Mouse (Mus musculus) spleen, adult 2 months (tissue): ENCODE results near the gene Adcy1. TPM values are rescaled to one million over a fixed set of nuclear protein-coding genes. Genes with fewer than 3 reads are reported as not detected.
A peak's percentile ranks its signal among the peaks of the same experiment; 100 is the strongest.

Experiments
- DNase-seq, 2 experiments: peaks; one replicate each; pipeline versions ENCODE4 v3.0.0 to v3.0.0-alpha.2; 2012 to 2021; ENCODE audit warnings: low spot score in 2 of 2, low read depth in 1 of 2
- H3K27ac ChIP-seq: fragments of 200-500 bp; 2 replicates; pipeline ENCODE4 v1.5.1; 2012; ENCODE audit warnings: low read length, inconsistent platforms; ENCODE audit not compliant: insufficient read depth
- H3K27me3 ChIP-seq: fragments of 200-500 bp; 2 replicates; pipeline ENCODE4 v1.6.1; 2012; ENCODE audit warnings: mild to moderate bottlenecking, moderate library complexity, low read length, inconsistent platforms; ENCODE audit not compliant: control insufficient read depth, insufficient read depth
- H3K36me3 ChIP-seq: fragments of 200-500 bp; 2 replicates; pipeline ENCODE4 v1.6.1; 2012; ENCODE audit warnings: mild to moderate bottlenecking, low read length, inconsistent platforms; ENCODE audit not compliant: control insufficient read depth, insufficient read depth
- H3K4me1 ChIP-seq: fragments of 200-500 bp; 2 replicates; pipeline ENCODE4 v1.6.1; 2011; ENCODE audit warnings: inconsistent platforms; ENCODE audit not compliant: control insufficient read depth, insufficient read depth, insufficient read length
- H3K4me3 ChIP-seq: fragments of 200-500 bp; 2 replicates; pipeline ENCODE4 v1.5.1; 2011; ENCODE audit warnings: mild to moderate bottlenecking, inconsistent platforms; ENCODE audit not compliant: insufficient read depth, insufficient read length; ENCODE audit errors: extremely low read depth
- CTCF ChIP-seq: fragments of 200-500 bp; IDR thresholded peaks from 2 replicates; pipeline ENCODE4 v1.5.1; 2011; ENCODE audit warnings: mild to moderate bottlenecking, inconsistent platforms; ENCODE audit not compliant: insufficient read depth, insufficient read length, insufficient replicate concordance; ENCODE audit errors: extremely low read depth
- POLR2A ChIP-seq: fragments of 200-500 bp; IDR thresholded peaks from 2 replicates; pipeline ENCODE4 v1.6.1; 2011; ENCODE audit warnings: low read depth, low read length, inconsistent platforms
- WGBS: fragments of 180-500 bp; shearing (Covaris S2); methylation state at CpG from one replicate; pipeline ENCODE4 v1.1.7; 2018; 5-methylcytosine and 5-hydroxymethylcytosine counted together
- polyA plus RNA-seq: library from polyadenylated mRNA; depleted of rRNA; stranded (reverse); fragments of >200 nt; gene quantifications from 2 replicates; pipeline ENCODE4 v1.2.3, GENCODE M21; 2012

The Adcy1 gene
- polyA plus RNA-seq, 1 experiment, result 1.2 TPM

DNA sequence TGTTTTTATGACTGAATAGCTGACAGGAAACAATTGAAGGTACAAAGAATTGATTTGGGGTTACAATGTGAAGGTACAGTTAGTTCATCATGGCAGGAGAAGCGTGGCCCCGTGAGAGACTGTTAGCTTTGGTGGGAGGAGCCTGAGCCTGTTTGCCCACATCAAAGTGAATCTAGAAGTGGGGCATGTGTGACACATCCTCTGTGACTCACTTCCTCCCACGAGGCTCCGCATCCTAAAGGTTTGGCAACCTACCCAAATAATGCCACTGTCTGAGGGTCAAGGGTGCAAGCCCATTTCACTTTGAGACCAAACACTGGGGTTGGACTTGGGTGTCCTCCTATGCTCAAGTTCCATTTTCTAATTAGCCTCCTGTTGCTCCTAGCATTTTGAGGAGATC, 81.9 kb downstream of the Adcy1 start:
- Histone ChIP-seq H3K4me1 (no peaks in the 10 kb centered on the region), H3K27ac (no peak overlapping the region), H3K36me3 (no peaks in the 10 kb centered on the region), H3K4me3 (no peak overlapping the region), H3K27me3 (no peaks in the 10 kb centered on the region)
- 8% methylated on average over 4 of the region's 4 CpGs for WGBS
- peak; percentile 14 to 18 for DNase-seq
- TF ChIP-seq CTCF (no peak), POLR2A (no peak)

GRCm38 (mm10) chr11:7147536-7147935, 84.2 kb downstream of the Adcy1 start:
- no peak for TF ChIP-seq POLR2A
- no peak for TF ChIP-seq CTCF
- Histone ChIP-seq H3K4me1 (no peaks in the 10 kb centered on the region), H3K27ac (no peak overlapping the region), H3K4me3 (no peak overlapping the region), H3K27me3 (no peaks in the 10 kb centered on the region), H3K36me3 (no peaks in the 10 kb centered on the region)
- WGBS, result 92% methylated on average over 8 of the region's 8 CpGs
- DNase-seq, result no peak

- no peaks in the 10 kb centered on the region for H3K4me1 ChIP-seq
Observed at GRCm38 (mm10) chr11:7147945-7148344, 84.7 kb downstream of the Adcy1 start.

GRCm38 (mm10) chr11:7149471-7149870, 86.2 kb downstream of the Adcy1 start:
- DNase-seq, result no peak
- TF ChIP-seq CTCF, result no peak
- no peak for TF ChIP-seq POLR2A
- 82% methylated on average over 7 of the region's 7 CpGs for WGBS
- Histone ChIP-seq H3K27me3 (no peaks in the 10 kb centered on the region), H3K4me1 (no peaks in the 10 kb centered on the region), H3K27ac (no peak overlapping the region), H3K4me3 (no peak overlapping the region), H3K36me3 (no peaks in the 10 kb centered on the region)

More at GRCm38 (mm10) chr11:7147945-7148344, 84.7 kb downstream of the Adcy1 start:
- no peak for DNase-seq
- Histone ChIP-seq H3K27me3 (no peaks in the 10 kb centered on the region), H3K4me3 (no peak overlapping the region), H3K36me3 (no peaks in the 10 kb centered on the region), H3K27ac (no peak overlapping the region)
- 77% methylated on average over 7 of the region's 7 CpGs for WGBS
- TF ChIP-seq CTCF (no peak), POLR2A (no peak)

DNA sequence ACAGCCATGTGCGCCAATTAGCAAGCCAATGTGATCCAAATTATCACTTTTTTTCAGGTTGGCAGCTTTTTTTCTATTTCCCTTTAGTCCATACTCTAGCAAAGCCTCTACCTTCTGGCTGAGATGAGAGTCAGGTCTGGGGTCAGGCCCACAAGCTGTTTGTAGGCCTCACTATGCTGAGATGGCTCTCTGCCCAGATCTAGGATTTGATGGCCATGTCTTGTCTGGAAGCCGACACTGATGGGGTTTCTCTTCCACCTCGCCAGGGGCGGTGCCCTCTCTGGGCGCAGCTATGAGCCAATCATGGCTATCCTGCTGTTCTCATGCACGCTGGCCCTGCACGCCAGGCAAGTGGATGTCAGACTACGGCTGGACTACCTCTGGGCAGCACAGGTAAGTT, 87.2 kb downstream of the Adcy1 start:
- H3K27ac ChIP-seq, result no peak overlapping the region
- WGBS, result 92% methylated on average over 8 of the region's 8 CpGs

GRCm38 (mm10) chr11:7152371-7152770, 89.1 kb downstream of the Adcy1 start:
- Histone ChIP-seq H3K36me3 (no peaks in the 10 kb centered on the region), H3K4me1 (no peaks in the 10 kb centered on the region), H3K4me3 (no peak overlapping the region), H3K27ac (no peak overlapping the region), H3K27me3 (no peaks in the 10 kb centered on the region)
- DNase-seq, result no peak
- no peak for TF ChIP-seq POLR2A
- TF ChIP-seq CTCF, result no peak
- 88% methylated on average over 12 of the region's 12 CpGs for WGBS

More for the DNA sequence above, 87.2 kb downstream of the Adcy1 start:
- TF ChIP-seq CTCF, result no peak
- no peak for TF ChIP-seq POLR2A
- no peak overlapping the region for H3K4me3 ChIP-seq
- no peak for DNase-seq
- no peaks in the 10 kb centered on the region for H3K27me3 ChIP-seq
- H3K4me1 ChIP-seq, result no peaks in the 10 kb centered on the region
- H3K36me3 ChIP-seq, result no peaks in the 10 kb centered on the region

- H3K27ac ChIP-seq, result no peak overlapping the region
- no peaks in the 10 kb centered on the region for H3K27me3 ChIP-seq
- TF ChIP-seq CTCF (no peak), POLR2A (no peak)
- no peaks in the 10 kb centered on the region for H3K36me3 ChIP-seq
- no peak overlapping the region for H3K4me3 ChIP-seq
- WGBS, result 86% methylated on average over 8 of the region's 8 CpGs
- DNase-seq, result no peak
- no peaks in the 10 kb centered on the region for H3K4me1 ChIP-seq
Observed at GRCm38 (mm10) chr11:7153081-7153480, 89.8 kb downstream of the Adcy1 start.
